Mouse (Mus musculus) inflammation-experienced regulatory T-cells (primary cell): ENCODE data around the gene Mrtfb. TPM values are rescaled to one million over a fixed set of nuclear protein-coding genes. Genes with fewer than 3 reads are reported as not detected.

Experiments used
- polyA plus RNA-seq, 2 experiments: library from polyadenylated mRNA; unstranded; fragments of 100-300 nt; shearing (Covaris generic); gene quantifications; one replicate each; pipeline ENCODE4 v1.2.1; 2017

Gene Mrtfb
- 10 to 100 TPM; 10.0 to 12.4 TPM for polyA plus RNA-seq

DNA sequence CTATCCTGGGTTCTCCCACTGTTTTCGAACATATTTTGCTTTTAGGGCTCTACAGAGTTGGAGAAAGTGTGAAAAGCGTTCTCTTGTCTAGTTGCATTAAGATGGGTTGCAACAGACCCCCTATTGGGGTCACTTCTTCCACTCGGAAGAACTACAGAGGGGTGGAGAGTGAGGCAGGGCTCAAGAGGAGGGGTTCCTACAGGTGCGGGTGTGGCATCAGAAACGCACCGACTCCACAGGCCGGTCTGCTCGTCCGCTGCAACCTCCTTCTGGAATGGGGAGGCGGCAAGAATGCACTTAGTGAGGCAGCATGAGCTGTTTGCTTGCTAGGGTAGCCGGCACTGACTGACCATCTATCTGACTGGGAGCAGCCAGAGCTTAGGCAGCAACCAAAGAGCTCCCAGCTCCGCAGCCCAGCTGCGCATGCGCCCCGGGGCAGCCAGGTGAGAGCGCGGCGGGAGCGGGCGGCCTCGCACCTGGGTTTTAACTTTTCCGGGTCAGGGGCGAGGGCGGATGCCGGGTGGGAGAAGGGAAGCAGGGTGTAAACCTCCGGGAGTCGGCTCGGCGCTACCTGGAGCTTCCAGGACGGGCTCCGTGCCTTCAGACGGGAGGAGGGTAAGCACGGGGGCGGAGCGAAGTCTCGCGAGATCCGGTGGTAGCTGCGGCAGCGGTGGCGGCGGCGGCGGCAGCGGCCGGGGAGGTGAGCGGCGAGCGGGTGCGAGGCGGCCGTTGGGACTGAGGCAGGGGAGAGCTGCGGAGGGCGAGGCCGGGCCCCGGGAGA is at the start of gene Mrtfb:
Gene Mrtfb, plus strand, starts transcription at position 627 of the 781 bp plus-strand sequence.

Other genes with a start within 250 kb of the Mrtfb start
- 10 to 100 TPM; 33.7 to 36.6 TPM for gene Ercc4, start 146.8 kb upstream of the Mrtfb start, polyA plus RNA-seq